Mouse (Mus musculus) midbrain, embryonic 14.5 days (tissue): ENCODE measurements at regions not wholly inside any gene's neighbourhood (a gene's known extent, or its start where the extent isn't known, plus 50 kb on each side); places are given as distances from the start of the nearest gene placed in this dataset.
"Not testable (repeated sequence)": the region's sequence is repeated elsewhere in the genome, so short reads cannot be mapped to it uniquely, and the experiment has no call there.

Experiments
- ATAC-seq: fragments of 200-750 bp; cut with Nextera tagmentation; 2 replicates; pipeline ENCODE4 v1.8.0; 2017; ENCODE audit warnings: moderate number of reproducible peaks, moderate library complexity; ENCODE audit not compliant: low FRiP score, low TSS enrichment
- DNase-seq: peaks from one replicate; pipeline ENCODE4 v3.0.0-alpha.2; 2015
- H3K27ac ChIP-seq: fragments of 300-500 bp; sonication (generic); replicated peaks from 2 replicates; pipeline ENCODE4 v1.5.1; 2014; ENCODE audit warnings: mild to moderate bottlenecking, low read depth, low read length, moderate library complexity
- H3K27me3 ChIP-seq: fragments of 300-500 bp; sonication (generic); 2 replicates; pipeline ENCODE4 v1.6.1; 2014; ENCODE audit warnings: low read length, control low read depth, mixed read lengths; ENCODE audit not compliant: control insufficient read depth, insufficient read depth
- H3K36me3 ChIP-seq: fragments of 300-500 bp; sonication (generic); 2 replicates; pipeline ENCODE4 v1.6.1; 2014; ENCODE audit warnings: low read length, control low read depth; ENCODE audit not compliant: control insufficient read depth, insufficient read depth
- H3K4me1 ChIP-seq: fragments of 300-500 bp; sonication (generic); 2 replicates; pipeline ENCODE4 v1.6.1; 2014; ENCODE audit warnings: mild to moderate bottlenecking, antibody characterized with exemption, low read length, control low read depth; ENCODE audit not compliant: control insufficient read depth, insufficient read depth
- H3K4me2 ChIP-seq: fragments of 300-500 bp; sonication (generic); 2 replicates; pipeline ENCODE4 v1.6.1; 2014; ENCODE audit warnings: mild to moderate bottlenecking, low read length, moderate library complexity
- H3K4me3 ChIP-seq: fragments of 300-500 bp; sonication (generic); replicated peaks from 2 replicates; pipeline ENCODE4 v1.5.1; 2014; ENCODE audit warnings: low read depth, low read length
- H3K9ac ChIP-seq: fragments of 300-500 bp; sonication (generic); replicated peaks from 2 replicates; pipeline ENCODE4 v1.6.1; 2014; ENCODE audit warnings: mild to moderate bottlenecking, low read length, moderate library complexity
- H3K9me3 ChIP-seq: fragments of 300-500 bp; sonication (generic); 2 replicates; pipeline ENCODE4 v1.6.1; 2016; ENCODE audit warnings: low read length, control low read depth, mixed read lengths; ENCODE audit not compliant: control insufficient read depth
- WGBS: fragments of 180-500 bp; shearing (Covaris S2); extraction: QIAGEN DNeasy Blood & Tissue Kit; methylation state at CpG from one replicate; pipeline ENCODE4 v1.1.7; 2014; 5-methylcytosine and 5-hydroxymethylcytosine counted together

DNA sequence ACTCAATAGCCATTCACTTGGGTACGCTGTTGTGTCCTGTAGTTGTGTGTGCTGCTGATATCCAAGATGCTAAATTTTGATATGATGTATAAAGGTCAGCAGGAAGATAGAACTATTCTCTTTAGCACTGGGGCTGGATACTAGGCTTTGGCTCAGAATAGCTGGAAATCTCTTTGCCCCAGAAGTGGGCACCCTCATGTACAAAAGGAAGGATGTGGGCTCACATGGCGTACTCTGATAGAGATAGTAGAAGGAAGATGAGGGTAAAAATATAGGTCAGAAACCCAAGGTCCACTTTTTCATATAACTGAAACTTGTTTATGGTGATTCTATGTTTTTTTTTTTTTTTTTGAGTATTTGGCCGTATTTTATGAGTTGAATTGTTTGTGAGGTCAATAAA, 1001.0 kb downstream of the Car8 start:
- DNase-seq = no peak
- no peak for ATAC-seq
- Histone ChIP-seq H3K4me1 (no peaks in the 10 kb centered on the region), H3K27ac (no peak overlapping the region), H3K4me2 (no peak overlapping the region), H3K27me3 (no peaks in the 10 kb centered on the region), H3K4me3 (no peak overlapping the region), H3K9me3 (peaks cover 35% of the 10 kb centered on the region), H3K9ac (no peak overlapping the region), H3K36me3 (no peaks in the 10 kb centered on the region)
- WGBS = 81% methylated on average over 3 of the region's 3 CpGs

DNA sequence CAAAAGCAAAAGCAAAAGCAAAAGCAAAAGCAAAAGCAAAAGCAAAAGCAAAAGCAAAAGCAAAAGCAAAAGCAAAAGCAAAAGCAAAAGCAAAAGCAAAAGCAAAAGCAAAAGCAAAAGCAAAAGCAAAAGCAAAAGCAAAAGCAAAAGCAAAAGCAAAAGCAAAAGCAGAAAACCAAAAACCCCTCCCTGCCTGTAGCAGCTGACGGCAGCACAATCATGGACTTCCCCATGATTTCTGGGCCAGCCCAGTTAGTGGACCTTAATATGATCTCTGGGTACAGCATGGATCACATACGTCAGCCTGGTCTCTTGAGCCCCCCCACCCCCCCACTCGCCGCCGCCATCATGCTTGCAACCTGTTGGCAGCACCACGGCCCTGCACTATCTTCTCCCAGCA, 1004.3 kb downstream of the Car8 start:
- H3K36me3 ChIP-seq, ATAC-seq, H3K27me3 ChIP-seq, H3K27ac ChIP-seq, H3K9ac ChIP-seq, H3K4me2 ChIP-seq, H3K4me3 ChIP-seq, H3K4me1 ChIP-seq, DNase-seq: not testable (repeated sequence)
- WGBS = 97% methylated on average over 6 of the region's 6 CpGs
- H3K9me3 ChIP-seq = peaks cover 45% of the 10 kb centered on the region

DNA sequence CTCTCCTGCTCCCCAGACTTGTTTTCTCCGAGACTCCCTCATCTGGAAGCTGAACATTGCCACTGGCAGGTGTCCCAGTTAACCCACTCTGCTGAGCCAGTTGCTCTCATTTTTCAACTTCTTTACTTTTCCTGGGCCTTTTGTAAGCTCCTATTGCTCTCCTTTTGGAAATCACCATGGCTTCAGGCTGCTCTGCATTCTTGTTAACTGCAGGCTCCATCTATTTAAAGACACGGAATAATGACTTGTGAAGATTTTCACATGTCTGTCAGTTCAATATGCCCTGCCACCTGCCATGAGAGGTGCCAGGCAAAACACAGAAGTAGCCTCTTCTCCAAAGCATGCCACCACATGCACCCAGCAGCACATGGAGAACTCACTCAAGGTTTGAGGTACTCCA, 1009.9 kb downstream of the Car8 start:
- no peaks in the 10 kb centered on the region for H3K4me1 ChIP-seq
- H3K36me3 ChIP-seq = no peaks in the 10 kb centered on the region
- H3K4me2 ChIP-seq = no peak overlapping the region
- H3K9ac ChIP-seq = no peak overlapping the region
- H3K4me3 ChIP-seq = no peak overlapping the region
- no peak overlapping the region for H3K27ac ChIP-seq
- 77% methylated on average over 2 of the region's 2 CpGs for WGBS
- peaks cover 21% of the 10 kb centered on the region for H3K9me3 ChIP-seq
- no peaks in the 10 kb centered on the region for H3K27me3 ChIP-seq
- DNase-seq = no peak
- ATAC-seq = no peak

DNA sequence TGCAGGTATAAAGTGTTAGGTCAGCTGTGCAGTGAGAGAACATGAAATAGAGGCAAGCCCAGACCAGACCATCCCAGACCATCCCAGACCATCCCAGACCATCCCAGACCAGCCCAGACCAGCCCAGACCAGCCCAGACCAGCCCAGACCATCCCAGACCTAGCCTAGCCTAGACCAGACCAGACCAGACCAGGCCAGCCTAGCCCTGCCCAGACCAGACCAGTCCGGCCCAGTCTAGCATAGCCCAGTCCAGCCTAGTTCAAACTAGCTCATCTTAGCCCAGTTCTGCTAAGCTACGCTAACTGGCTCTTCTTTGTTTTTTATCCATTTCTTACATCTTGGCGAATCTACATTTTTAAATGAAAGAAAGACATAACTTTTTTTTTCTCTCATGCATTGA, 1015.9 kb downstream of the Car8 start:
- no peaks in the 10 kb centered on the region for H3K27me3 ChIP-seq
- no peak overlapping the region for H3K9ac ChIP-seq
- H3K4me1 ChIP-seq = no peaks in the 10 kb centered on the region
- 98% methylated on average over 3 of the region's 3 CpGs for WGBS
- no peak overlapping the region for H3K4me2 ChIP-seq
- no peak overlapping the region for H3K4me3 ChIP-seq
- no peaks in the 10 kb centered on the region for H3K9me3 ChIP-seq
- ATAC-seq = peak; percentile 55; the same call in 1 of the 2 replicates
- H3K36me3 ChIP-seq = no peaks in the 10 kb centered on the region
- DNase-seq = no peak
- H3K27ac ChIP-seq = no peak overlapping the region

DNA sequence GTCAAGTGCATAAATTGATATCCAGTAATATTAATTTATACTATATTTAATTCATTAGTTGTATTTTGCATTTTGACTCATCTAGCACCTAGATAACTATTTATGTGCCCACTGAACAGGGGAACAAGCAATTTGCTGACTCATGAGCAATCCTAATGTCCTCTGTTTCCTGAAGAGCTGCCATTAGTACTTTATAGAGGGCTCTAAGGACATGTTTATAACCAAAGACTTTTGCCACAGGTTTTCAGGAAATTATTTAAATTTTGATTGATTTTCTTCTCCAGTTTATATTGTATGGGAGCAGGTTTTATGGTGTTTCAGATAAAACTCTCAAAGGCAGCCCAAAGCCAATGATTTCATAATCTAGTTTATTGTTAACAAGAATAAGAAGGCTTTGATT, 1018.4 kb downstream of the Car8 start:
- Histone ChIP-seq H3K27ac (no peak overlapping the region), H3K9ac (no peak overlapping the region), H3K9me3 (no peaks in the 10 kb centered on the region), H3K4me1 (0 out of 2 replicates have a peak, but pooled peaks cover 5% of the 10 kb centered on the region), H3K36me3 (no peaks in the 10 kb centered on the region), H3K27me3 (no peaks in the 10 kb centered on the region), H3K4me2 (no peak overlapping the region), H3K4me3 (no peak overlapping the region)
- DNase-seq = no peak
- ATAC-seq = no peak

DNA sequence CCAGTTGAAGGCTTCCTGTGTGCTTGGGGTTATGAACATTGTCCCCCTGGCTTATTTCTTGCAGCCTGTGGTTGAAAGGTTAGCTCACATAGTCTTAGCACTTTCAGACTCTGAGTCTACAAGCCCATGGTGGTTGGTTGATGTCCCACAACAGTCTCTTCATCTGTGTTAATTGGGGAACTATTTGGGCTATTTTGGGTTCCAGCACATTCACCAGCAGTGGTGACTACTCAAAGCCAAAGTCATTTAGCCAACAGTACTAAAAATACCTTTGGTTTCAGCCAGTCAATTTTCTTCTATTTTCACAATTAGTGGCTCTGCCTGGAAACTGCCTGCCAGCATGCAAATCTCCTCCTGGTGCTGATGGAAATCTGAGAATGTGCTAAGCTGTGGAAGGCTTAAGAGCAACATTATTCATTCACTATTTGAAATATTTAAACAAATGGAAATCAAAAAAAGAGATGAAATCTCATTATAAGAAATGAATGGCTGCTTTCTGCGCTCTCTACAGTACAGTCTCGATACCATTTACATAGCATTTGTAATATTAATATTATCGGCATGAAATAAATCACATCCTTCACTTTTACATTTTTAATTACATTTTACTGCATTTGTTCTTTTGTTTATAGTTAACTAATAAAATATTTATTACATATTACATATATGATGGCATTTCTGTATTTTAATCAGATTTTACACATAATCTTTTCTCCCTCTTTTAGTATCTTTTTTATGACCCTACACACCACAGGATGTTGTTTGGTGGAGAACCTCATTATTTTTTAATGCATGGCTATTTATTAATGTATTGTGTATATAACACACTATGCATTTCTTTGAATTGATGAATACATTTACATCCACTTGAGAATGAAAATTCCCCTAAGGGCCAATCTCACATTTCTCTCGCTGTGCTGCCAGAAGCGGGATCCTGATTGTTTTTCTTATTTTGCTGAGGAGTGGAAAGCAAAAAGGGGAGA, 1023.5 kb downstream of the Car8 start:
- peak; percentile 7; the same call in 1 of the 2 replicates for ATAC-seq
- H3K4me2 ChIP-seq = no peak overlapping the region
- no peaks in the 10 kb centered on the region for H3K36me3 ChIP-seq
- no peaks in the 10 kb centered on the region for H3K27me3 ChIP-seq
- 0 out of 2 replicates have a peak, but pooled peaks cover 8% of the 10 kb centered on the region for H3K4me1 ChIP-seq
- no peak overlapping the region for H3K9ac ChIP-seq
- H3K4me3 ChIP-seq = no peak overlapping the region
- peak; percentile 50 for DNase-seq
- peak overlapping the region; percentile 37; the same call in 1 of the 2 replicates for H3K27ac ChIP-seq
- no peaks in the 10 kb centered on the region for H3K9me3 ChIP-seq
- 53% methylated on average over 5 of the region's 5 CpGs for WGBS

DNA sequence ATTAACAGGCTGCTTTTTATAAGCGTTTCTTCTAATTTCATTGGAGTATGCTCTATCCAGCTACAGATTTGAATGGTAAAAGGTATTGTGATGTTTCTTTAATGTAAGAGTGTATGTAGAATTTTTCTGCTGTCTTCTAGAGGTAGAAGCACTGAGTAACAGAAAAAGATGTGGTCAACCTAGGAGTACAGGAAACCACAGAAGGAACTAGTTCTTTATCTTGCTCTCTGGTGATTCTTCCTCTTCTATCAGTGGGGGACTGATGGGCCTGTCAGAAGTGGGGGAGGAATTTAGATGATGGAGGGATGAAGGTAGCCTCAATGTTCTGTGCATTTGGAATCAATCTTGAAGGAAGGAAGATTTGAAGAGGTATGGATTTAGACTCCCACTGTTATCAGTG, 1031.9 kb downstream of the Car8 start:
- Histone ChIP-seq H3K4me1 (no peaks in the 10 kb centered on the region), H3K27me3 (no peaks in the 10 kb centered on the region), H3K36me3 (no peaks in the 10 kb centered on the region), H3K4me2 (no peak overlapping the region), H3K9ac (no peak overlapping the region), H3K27ac (no peak overlapping the region), H3K4me3 (no peak overlapping the region), H3K9me3 (no peaks in the 10 kb centered on the region)
- ATAC-seq = no peak
- 90% methylated on average over 1 of the region's 1 CpGs for WGBS
- no peak for DNase-seq

DNA sequence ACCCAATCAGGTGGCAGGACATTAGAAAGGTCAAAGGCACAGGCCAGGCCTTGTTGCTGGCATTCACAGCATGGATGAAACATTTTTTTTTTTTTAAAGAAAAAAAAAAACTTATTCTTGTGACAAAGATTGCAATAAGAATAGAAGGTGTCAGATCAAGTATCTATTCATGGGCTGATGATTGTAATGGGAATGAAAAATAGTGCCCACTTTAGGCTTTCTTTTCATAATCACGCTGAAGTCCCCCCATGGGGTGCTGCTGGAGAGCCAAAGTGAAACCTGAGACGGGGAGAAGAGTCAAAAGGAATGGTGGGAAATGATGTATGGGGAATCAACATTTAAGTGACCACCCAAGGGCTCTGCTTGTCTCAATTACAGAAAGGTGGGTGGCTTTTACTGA, 1037.0 kb downstream of the Car8 start:
- DNase-seq (no peak), ATAC-seq (no peak)
- Histone ChIP-seq H3K4me3 (no peak overlapping the region), H3K9me3 (no peaks in the 10 kb centered on the region), H3K4me2 (no peak overlapping the region), H3K4me1 (no peaks in the 10 kb centered on the region), H3K27me3 (no peaks in the 10 kb centered on the region), H3K36me3 (no peaks in the 10 kb centered on the region), H3K9ac (no peak overlapping the region), H3K27ac (no peak overlapping the region)
- 11% methylated on average over 2 of the region's 2 CpGs for WGBS

DNA sequence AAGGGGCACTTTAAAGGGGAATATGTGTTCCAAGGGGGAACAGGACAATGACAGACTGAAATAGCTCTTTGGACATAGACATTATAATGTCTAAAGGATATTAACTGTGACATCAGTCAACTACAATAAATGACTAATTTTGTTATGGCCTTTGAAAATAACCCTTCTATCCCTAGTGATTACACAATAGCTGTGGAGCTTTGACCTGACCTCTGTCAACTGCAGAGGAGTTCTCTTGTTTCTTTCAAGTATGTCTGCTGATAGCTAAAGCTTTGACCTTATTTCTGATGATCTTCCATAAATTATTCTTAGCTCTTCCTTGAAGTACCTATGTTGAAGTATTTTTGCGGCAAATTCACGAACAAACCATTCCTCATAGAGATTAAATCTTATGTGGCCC, 1038.9 kb downstream of the Car8 start:
- Histone ChIP-seq H3K36me3 (no peaks in the 10 kb centered on the region), H3K4me1 (no peaks in the 10 kb centered on the region), H3K27me3 (no peaks in the 10 kb centered on the region), H3K9me3 (no peaks in the 10 kb centered on the region), H3K9ac (no peak overlapping the region), H3K4me2 (no peak overlapping the region), H3K27ac (no peak overlapping the region), H3K4me3 (no peak overlapping the region)
- ATAC-seq (no peak), DNase-seq (no peak)
- 84% methylated on average over 2 of the region's 2 CpGs for WGBS
